Mouse (Mus musculus) testis, postnatal 10 days (tissue): Measurements from ENCODE around the gene Dclk2.
A peak's percentile ranks its signal among the peaks of the same experiment; 100 is the strongest.

ENCODE experiments used
- DNase-seq: peaks from one replicate; pipeline ENCODE4 v3.0.0; 2021; ENCODE audit warnings: low spot score

Gene Dclk2

GRCm38 (mm10) chr3:86920343-86921083 lies at the start of gene Dclk2:
TSS of gene Dclk2 (minus strand) at chr3:86920852.
- DNase-seq = peak; percentile 70

- no peak for DNase-seq
These were observed 42.2 kb upstream of the Dclk2 start for GRCm38 (mm10) chr3:86962665-86963435.

- no peak for DNase-seq
These were observed 40.7 kb upstream of the Dclk2 start for GRCm38 (mm10) chr3:86961395-86961669.

- DNase-seq = no peak
These were observed 40.2 kb upstream of the Dclk2 start for GRCm38 (mm10) chr3:86960656-86961394.

- no peak for DNase-seq
These were observed 38.4 kb upstream of the Dclk2 start for GRCm38 (mm10) chr3:86959088-86959487.

GRCm38 (mm10) chr3:86955376-86955775 lies 34.7 kb upstream of the Dclk2 start:
- no peak for DNase-seq

- no peak for DNase-seq
These were observed 33.9 kb upstream of the Dclk2 start for GRCm38 (mm10) chr3:86954521-86954920.

GRCm38 (mm10) chr3:86953819-86954218 lies 33.2 kb upstream of the Dclk2 start:
- DNase-seq = peak; percentile 46

GRCm38 (mm10) chr3:86950652-86951051 lies 30.0 kb upstream of the Dclk2 start:
- DNase-seq = no peak

- DNase-seq = no peak
These were observed 15.7 kb upstream of the Dclk2 start for GRCm38 (mm10) chr3:86936254-86936836.

- no peak for DNase-seq
These were observed 12.8 kb upstream of the Dclk2 start for GRCm38 (mm10) chr3:86933446-86933845.

- no peak for DNase-seq
These were observed 3.0 kb upstream of the Dclk2 start for GRCm38 (mm10) chr3:86923686-86924085.

GRCm38 (mm10) chr3:86921181-86921975 lies 726 bp upstream of the Dclk2 start:
- DNase-seq = no peak

GRCm38 (mm10) chr3:86919641-86920342 lies 860 bp downstream of the Dclk2 start:
- DNase-seq = peak; percentile 52

GRCm38 (mm10) chr3:86917048-86917447 lies 3.6 kb downstream of the Dclk2 start:
- no peak for DNase-seq

GRCm38 (mm10) chr3:86916626-86917025 lies 4.0 kb downstream of the Dclk2 start:
- DNase-seq = no peak

- DNase-seq = no peak
These were observed 5.4 kb downstream of the Dclk2 start for GRCm38 (mm10) chr3:86915291-86915690.

- DNase-seq = no peak
These were observed 6.3 kb downstream of the Dclk2 start for GRCm38 (mm10) chr3:86914316-86914715.

- DNase-seq = no peak
These were observed 22.3 kb downstream of the Dclk2 start for GRCm38 (mm10) chr3:86898366-86898765.

GRCm38 (mm10) chr3:86897551-86897950 lies 23.1 kb downstream of the Dclk2 start:
- no peak for DNase-seq

- DNase-seq = no peak
These were observed 23.6 kb downstream of the Dclk2 start for GRCm38 (mm10) chr3:86897066-86897465.
